Mouse (Mus musculus): ENCODE results near the gene Anp32e. TPM values are rescaled to one million over a fixed set of nuclear protein-coding genes. Genes with fewer than 3 reads are reported as not detected.
"Not testable (repeated sequence)": the region's sequence is repeated elsewhere in the genome, so short reads cannot be mapped to it uniquely, and the experiment has no call there.

Anp32e gene
- total RNA-seq, 2 experiments from 2014 or later, result 101 TPM

DNA sequence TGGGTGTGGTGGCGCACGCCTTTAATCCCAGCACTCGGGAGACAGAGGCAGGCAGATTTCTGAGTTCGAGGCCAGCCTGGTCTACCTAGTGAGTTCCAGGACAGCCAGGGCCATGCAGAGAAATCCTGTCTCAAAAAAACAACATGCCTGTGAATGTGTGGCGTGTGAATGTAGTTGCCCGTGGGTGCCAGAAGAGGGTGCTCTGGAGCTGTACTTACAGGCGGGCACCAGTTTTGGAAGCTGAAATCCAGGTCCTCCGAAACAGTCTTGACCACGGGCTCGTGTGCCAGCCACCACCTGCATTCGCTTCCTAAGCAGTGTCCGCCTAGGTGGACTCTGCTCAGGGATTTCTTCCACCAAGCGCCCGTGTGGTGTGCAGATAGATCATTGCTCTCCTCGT, 9.8 kb downstream of the Anp32e start:
- DNase-seq (ENCODE audit: low spot score in 2 of 2), result no peak

DNA sequence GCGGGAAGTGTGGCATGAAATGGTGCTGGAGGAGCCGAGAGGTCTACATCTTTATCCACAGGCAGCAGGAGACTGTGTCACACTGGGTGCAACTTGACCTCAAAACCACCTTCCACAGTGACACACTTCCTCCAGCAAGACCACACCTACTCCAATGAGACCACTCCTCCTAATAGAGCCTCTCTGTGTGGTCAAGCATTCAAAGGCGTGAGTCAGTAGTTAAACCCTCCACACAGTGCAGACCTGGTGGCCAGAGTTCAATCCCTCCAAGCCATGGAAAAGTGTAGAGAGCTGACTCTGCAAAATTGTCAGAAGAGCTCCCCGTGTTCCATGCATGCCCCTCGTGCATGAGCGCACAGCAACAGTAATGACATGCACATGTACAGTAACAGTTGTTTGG, 13.7 kb downstream of the Anp32e start:
- no peak for DNase-seq (ENCODE audit: low spot score in 2 of 2)

DNA sequence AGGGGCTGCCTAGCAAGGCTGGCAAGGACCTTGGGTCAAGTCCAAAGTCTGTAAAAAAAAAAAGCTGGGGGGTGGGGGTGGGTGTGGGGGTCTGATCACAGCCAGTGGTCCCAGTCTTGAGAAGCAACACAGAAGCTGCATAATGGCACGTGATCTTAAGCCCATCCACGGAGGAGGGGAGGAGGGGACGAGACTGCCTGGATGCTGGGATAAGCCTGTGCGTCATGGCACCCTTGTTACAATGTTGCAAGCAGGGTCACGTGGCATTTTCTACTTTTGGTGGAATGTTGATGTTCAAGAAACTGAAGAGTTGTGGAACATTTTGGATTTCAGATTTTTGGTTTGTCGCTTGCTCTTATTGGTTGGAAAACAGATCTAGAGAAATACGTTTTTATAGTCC, 14.2 kb downstream of the Anp32e start:
- DNase-seq (ENCODE audit: low spot score in 2 of 2), result no peak

DNA sequence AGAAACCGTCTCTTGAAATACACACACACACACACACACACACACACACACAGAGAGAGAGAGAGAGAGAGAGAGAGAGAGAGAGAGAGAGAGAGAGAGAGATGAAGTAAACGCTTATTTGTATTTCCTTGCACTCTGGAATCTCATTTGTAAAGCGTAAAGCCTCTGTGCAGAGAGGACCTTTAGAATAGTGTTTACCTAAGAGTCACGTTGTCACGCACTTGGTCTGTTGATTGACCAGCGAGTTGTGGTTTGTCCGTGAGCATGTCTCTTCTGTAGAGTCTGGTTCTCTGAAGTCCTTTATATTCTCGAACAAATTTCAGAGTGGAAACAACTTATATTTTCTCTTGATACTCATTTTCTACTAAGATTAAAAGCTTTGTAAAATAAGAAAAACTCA, 15.7 kb downstream of the Anp32e start:
- no peak for DNase-seq (ENCODE audit: low spot score in 2 of 2)

DNA sequence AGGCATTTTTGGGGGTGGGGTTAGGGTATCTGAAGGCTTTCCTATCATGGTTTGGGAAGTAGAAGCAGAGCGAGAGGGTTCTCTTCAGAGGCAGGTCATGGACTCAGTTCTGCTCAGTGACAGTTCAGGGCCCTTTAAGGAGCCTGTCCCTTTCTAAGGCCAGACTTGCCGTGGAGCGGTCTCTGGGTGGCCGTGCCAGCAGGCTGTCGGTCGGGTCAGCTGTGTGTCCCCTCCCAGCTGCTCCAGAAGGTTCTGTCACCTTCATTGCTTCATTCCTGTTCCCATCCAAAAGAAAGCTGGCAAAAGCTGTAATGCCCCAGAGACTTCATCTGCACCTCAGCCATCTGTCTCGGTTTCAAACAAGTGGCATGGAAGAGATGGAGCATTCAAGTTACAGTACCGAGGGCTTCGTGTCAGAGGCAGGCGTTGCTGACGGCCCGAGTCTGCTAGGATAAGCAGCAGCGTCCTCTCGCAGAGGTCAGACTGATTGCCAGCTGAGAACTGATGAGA, 16.7 kb downstream of the Anp32e start:
- no peak for DNase-seq (ENCODE audit: low spot score in 2 of 2)

DNA sequence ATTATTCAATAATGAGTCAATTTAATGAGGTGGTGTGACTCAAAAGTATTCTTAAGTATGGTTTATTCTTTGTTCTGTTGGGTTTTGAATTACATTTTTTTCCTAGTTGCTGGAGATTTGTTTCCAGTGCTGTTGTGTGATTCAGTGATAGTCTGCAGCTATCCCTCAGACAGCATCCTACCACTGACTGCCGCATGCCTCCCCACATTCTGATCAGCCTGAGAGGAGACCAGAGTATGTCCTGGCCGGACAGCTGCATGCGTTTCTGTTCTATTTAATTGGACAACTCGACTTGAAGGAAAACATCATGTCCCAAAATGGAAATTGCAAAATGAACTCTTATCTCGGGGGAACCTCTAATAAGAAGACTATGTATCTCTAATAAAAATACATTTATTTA, 19.3 kb downstream of the Anp32e start:
- no peak for DNase-seq (ENCODE audit: low spot score in 2 of 2)

DNA sequence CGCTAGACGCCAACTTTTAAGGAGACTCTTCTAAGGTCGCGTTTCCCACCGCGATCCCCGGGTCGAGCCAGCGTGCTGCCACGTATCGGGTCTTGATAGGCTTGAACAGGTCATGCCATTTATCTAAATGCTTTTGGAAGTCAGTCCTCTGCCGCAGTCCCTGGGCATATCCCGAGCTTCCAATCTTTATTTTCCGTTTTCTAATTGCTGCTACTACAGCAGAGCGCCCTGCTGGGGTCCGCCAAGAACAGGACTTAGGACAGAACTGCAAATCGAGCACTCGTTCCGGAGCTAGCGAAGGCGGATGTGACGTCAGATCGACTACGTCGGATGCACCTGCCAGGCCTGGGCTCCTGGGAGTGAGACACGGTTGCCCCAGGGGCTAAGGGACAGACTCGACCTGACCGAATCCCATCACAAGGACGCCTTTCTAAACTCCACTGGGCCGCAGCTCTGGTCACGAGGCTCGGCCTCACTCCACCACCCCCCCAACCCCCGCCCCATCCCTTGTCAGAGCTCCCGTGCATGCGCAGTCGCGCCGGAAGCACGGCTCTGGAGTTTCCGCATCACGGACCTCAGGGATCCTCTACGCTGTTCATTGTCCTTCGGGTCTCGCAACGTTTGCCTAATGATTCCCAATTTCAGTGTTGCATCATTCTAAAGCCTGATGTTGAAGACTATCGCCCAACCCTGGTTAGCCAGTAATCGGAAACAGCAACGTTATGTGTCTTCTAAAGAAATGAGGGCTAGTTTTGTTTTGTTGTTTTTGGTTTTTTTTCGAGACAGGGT, 21.9 kb downstream of the Anp32e start:
- DNase-seq (ENCODE audit: low spot score in 2 of 2), result peak; percentile 92 to 98

DNA sequence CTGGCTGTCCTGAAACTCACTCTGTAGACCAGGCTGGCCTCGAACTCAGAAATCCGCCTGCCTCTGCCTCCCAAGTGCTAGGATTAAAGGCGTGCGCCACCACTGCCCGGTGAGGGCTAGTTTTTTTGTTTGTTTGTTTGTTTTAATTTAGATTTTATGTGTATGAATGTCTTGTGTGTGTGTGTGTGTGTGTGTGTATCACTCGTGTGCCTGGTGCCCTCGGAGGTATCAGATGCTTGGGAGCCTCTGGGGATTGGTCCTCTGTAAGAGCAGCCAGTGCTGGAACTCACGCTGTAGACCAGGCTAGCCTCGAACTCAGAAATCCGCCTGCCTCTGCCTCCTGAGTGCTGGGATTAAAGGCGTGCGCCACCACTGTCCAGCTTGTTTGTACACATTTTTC, 22.5 kb downstream of the Anp32e start:
- not testable (repeated sequence) for DNase-seq (ENCODE audit: low spot score in 2 of 2)

DNA sequence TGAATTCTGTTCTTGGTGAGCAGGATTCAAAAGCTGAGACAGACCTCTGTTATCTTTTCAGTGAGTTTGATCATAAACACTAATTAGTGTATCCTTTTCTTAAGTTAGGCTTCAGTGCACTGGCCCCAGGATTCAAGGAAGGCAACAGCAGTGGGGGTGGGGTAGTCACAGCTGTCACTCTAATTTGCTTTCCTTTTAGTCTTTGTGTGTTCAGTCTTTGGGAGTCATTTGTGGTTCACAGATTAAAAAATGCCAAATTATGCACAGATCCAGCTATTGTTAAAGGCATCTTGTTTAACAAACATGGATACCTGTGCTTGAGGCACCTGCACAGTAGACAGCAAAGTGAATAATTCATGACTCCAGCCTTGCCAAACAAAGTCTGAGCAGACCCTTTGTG, 24.0 kb downstream of the Anp32e start:
- no peak for DNase-seq (ENCODE audit: low spot score in 2 of 2)

DNA sequence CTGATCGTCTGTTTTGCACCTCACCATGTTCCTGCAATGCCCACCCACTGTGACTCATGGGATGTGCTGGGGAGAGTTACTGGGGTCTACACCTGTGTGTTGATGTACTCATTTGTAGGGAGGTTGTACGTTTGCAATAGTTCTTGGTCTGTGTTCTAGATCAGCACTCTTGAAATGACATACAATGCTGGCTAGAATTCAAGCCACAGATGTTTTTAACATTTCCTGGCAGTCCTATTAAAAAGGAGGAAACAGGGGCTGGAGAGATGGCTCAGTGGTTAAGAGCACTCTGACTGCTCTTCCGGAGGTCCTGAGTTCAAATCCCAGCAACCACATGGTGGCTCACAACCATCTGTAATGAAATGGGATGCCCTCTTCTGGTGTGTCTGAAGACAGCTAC, 24.5 kb downstream of the Anp32e start:
- no peak for DNase-seq (ENCODE audit: low spot score in 2 of 2)

DNA sequence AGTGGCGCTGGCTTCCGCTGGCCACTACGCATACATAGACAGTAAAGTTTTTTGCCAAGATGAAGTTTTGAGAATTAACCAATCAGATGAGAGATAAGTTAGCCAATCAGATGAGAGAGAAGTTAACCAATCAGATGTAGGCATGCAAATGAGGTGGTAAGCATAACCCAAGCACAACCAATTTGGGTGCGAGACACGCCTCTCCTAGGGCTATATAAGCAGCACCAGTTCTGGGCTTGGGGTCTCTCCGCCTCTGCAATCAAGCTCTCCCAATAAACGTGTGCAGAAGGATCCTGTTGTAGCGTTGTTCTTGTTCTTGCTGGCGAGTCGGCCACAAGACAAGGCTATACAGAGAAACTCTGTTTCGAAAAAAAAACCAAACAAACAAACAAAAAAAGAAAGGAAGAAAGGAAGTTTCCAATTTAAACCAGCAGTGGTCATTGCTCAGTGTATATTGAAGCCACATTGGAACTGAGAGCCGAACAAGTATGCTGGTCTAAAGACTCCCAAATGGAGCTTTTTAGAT, 25.7 kb downstream of the Anp32e start:
- not testable (repeated sequence) for DNase-seq (ENCODE audit: low spot score in 2 of 2)

DNA sequence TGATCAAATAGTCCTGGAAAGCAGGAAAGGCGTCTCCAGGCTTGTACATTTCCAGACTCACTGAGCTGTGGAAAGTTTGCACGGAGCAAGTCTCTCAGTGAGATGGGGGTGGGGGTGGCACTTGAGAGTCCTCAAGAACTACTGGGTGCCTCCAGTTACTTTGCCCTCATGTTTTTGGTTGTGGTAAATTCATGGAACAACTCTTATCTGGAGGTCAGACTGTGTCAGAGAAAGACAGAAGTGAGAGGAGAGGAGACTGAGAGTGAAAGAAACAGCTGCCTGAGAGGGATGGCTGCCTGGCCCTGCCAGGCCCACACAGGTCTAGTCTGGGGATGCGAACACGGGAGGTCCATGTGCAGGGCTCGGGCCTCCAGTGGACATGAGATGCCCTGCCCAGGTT, 26.3 kb downstream of the Anp32e start:
- DNase-seq (ENCODE audit: low spot score in 2 of 2), result no peak

DNA sequence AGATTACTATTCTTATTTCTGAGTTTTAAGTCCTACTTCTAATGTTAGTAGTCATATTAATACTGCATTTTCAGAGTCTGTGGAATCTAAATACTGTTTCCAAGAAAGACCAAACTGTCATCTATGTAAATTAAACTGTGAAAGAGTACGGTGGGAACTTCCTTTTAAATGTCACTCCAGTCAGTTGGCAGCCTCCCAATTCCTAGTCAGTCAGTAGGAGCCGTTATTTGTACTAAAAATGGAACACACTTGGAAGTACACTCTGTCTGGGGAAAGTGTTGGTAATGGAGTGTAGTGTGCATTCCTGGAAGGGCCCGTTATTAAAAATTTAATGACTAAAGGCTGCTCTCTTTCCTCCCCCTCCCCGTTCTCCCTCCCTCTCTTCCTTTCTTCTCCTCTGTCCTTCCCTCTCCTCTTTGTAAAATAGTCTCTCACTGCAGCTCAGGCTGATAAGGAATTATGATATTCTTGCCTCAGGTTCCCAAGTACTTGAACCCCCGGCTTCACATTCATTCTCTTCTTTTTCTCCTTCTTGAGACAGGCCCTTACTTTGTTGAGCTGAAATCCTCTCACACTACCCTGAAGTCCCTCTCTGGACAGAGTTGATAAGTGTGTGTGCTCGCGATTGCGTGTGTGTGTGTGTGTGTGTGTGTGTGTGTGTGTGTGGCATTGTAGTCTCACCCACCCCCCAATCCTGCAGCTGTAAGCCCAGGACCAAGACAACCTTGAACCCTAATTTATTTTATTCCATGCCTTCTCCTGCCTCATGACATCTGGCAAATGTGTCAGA, 28.5 kb downstream of the Anp32e start:
- peak in 1 of 2 experiments; percentile 79 for DNase-seq (ENCODE audit: low spot score in 2 of 2)

DNA sequence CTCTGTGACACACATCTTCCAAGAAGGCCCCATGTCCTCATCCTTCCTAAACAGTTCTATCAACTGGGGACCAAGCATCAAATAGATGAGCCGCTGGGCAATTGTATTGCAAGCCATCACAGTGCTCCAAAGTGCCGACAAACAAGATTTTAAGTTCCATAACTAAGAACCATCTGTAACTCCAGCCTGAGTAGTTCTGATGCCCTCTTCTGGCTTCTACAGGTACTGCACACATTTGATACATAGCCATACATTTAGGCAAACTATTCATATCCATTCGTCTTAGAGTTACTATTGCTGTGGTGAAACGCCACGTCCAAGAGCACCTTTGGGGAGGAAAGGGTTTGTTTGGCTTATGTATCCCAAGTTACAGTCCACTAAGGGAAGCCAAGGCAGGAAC, 30.0 kb downstream of the Anp32e start:
- no peak for DNase-seq (ENCODE audit: low spot score in 2 of 2)

DNA sequence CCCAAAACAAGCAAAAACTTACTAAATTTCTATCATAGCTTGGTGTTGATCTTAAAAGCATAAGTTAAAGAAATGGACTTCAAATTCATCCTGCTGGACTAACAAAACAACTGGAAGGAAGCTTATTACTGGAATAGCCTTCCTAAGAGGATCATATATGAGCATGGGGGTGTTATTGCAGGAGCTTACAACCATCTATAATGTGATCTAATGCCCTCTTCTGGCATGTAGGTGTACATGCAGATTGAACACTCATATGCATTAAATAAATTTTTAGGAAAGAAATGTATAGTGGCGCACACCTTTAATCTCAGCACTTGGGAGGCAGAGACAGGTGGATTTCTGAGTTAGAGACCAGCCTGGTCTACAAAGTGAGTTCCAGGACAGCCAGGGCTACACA, 30.8 kb downstream of the Anp32e start:
- no peak for DNase-seq (ENCODE audit: low spot score in 2 of 2)

DNA sequence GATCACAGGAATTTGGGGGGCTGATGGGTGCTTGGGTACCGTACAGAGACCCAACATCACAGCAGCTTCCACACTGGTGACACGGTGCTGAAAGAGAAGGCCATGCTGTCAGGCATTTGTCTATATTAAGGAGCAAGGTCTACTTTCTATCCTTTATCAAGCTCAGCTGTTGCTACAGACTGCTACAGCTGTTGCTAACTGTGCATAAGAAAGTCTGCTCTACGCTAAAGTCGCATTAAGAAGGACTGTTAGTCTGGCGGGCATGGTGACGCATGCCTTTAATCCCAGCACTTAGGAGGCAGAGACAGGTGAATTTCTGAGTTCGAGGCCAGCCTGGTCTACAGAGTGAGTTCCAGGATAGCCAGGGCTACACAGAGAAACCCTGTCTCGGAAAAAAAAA, 33.1 kb downstream of the Anp32e start:
- not testable (repeated sequence) for DNase-seq (ENCODE audit: low spot score in 2 of 2)

DNA sequence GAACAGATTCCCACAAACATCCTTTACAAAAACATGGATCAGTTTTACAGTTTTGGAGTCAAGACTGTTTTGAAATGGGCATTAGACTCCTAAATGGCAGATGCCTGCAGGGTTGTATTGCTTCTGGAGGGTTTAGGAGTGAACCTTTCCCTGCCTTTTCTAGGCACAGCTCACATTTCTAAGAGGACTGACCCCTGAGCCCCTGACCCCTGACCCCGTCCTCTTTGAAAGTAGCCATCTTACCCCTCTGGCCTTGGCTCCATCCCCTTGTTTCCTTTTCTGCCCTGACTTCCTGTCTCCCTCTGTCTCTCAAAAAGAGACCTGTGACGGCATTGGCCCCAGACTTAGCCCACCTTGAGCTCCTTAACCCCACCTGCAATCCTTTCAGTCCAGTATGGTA, 34.2 kb downstream of the Anp32e start:
- DNase-seq (ENCODE audit: low spot score in 2 of 2), result no peak

DNA sequence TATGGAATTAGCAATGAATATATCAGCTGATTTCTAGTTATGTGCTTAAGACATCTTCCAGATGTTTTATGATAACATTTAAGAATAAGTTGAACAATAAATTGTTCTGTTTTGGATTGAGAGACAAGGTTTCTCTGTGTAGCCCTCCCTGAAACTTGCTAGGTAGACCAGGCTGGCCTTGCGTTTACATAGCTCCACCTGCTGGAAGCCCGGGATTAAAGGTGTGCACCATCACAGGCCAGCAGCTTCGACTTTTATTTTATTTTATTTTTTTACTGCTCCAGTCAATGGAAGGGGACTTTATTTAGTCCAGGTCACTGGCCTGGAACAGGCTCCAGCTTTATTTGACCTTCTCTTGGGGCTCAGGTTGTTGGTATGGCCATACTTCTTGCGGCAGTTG, 34.6 kb downstream of the Anp32e start:
- no peak for DNase-seq (ENCODE audit: low spot score in 2 of 2)

DNA sequence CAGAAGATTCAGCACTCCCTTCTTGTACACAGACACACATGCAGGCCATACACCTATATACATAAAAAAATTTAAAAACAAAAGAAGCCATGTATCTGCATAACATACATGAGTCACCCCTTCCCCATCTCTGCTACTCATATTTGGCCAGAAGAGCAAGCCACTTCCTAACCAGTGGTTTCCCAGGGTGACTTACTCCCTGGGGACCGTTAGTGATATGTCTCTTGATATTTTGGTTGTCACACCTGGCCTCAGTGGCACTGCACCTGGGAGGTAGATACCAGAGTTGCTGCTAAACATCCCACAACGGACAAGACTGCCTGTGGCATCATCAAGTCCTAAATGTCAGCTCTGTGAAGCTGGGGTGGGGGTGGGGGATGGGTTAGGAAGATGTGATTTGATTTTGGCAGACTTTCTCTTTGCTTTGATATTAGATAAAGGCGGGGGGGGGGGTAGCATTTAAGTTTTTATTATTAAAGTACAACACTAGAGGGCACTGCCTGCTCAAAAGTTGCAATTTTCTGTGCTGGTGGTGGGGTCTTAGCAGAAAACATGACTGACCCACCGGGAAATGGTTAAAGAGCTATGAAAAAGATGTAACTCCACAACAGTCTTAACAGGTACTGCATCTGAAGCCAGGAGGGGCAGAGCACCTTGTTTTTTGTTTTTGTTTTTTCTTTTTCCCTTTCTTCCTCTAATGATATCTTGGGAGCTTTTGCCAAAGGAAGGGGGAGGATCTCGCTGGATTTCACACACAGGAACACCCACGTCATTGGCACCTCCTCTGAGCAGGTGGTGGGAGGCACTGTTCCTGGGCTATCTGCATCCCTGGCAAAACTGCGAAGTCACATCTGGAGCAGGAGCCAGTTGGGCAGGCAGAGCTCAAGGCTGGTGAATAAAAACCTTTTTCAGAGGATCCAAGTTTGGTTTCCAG, 36.7 kb downstream of the Anp32e start:
- DNase-seq (ENCODE audit: low spot score in 2 of 2), result peak in 1 of 2 experiments; percentile 58

DNA sequence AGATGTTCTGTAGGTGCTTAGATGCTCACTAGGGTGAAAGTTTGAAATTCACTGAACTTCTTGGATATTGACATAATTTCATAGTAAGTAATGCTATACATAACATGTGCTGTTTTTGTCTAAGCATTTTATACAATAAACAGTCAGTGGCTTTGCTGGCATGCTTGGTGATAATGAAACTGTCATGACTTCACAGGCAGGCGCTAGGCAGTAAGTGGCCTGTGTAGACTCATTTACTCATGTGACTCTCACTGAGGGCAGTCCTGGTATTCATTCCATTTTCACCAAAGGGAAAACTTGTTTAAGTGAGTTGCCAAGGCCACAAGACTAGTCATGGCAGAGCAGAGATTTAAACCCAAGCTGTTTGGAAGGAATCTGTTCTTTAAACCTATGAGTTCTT, 40.2 kb downstream of the Anp32e start:
- no peak for DNase-seq (ENCODE audit: low spot score in 2 of 2)

DNA sequence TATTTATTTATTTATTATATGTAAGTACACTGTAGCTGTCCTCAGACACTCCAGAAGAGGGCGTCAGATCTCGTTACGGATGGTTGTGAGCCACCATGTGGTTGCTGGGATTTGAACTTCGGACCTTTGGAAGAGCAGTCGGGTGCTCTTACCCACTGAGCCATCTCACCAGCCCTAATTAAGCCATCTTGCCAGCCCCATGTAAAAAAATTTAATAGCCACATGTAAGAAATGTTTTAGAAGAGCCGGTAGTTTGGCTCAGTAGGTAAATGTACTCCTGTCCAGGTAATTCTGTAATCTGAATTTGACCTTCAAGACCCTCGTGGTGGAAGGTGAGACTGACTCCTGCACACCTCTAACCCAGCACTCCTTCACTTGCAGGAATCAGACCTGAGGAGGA, 41.6 kb downstream of the Anp32e start:
- DNase-seq (ENCODE audit: low spot score in 2 of 2), result not testable (repeated sequence)

Measured in layer of hippocampus, postnatal 14 days (tissue).